Mouse (Mus musculus): ENCODE data around the gene Cpa3. TPM values are rescaled to one million over a fixed set of nuclear protein-coding genes. Genes with fewer than 3 reads are reported as not detected.

Gene Cpa3
- polyA plus RNA-seq, 2 experiments from 2014 or later = 0.51 TPM; not detected in 1

Other genes starting within 250 kb of the Cpa3 start
- 10 to 100 TPM; 29.4 to 32.5 TPM for gene Hps3, start 206.9 kb downstream of the Cpa3 start, polyA plus RNA-seq (2017; shearing (Covaris generic))
- 10 to 100 TPM; 70.5 to 78.2 TPM for gene Hltf, start 184.4 kb downstream of the Cpa3 start, polyA plus RNA-seq (2017; shearing (Covaris generic))
- gene Gyg, start 86.9 kb downstream of the Cpa3 start, polyA plus RNA-seq (2017; shearing (Covaris generic)) = 100 to 1,000 TPM; 101 to 102 TPM
- gene Cpb1, start 33.6 kb upstream of the Cpa3 start, polyA plus RNA-seq (2017; shearing (Covaris generic)) = not detected
- not detected for gene Agtr1b, start 125.0 kb upstream of the Cpa3 start, polyA plus RNA-seq (2017; shearing (Covaris generic))